Mouse (Mus musculus) fat pad, adult 2 months (tissue): ENCODE data around the gene Ift74.
"Not testable (repeated sequence)": the region's sequence is repeated elsewhere in the genome, so short reads cannot be mapped to it uniquely, and the experiment has no call there.

Experiments used
- DNase-seq: peaks from one replicate; pipeline ENCODE4 v3.0.0-alpha.2; 2011; ENCODE audit warnings: low read depth, low spot score; ENCODE audit errors: extremely low read depth

Gene Ift74

DNA sequence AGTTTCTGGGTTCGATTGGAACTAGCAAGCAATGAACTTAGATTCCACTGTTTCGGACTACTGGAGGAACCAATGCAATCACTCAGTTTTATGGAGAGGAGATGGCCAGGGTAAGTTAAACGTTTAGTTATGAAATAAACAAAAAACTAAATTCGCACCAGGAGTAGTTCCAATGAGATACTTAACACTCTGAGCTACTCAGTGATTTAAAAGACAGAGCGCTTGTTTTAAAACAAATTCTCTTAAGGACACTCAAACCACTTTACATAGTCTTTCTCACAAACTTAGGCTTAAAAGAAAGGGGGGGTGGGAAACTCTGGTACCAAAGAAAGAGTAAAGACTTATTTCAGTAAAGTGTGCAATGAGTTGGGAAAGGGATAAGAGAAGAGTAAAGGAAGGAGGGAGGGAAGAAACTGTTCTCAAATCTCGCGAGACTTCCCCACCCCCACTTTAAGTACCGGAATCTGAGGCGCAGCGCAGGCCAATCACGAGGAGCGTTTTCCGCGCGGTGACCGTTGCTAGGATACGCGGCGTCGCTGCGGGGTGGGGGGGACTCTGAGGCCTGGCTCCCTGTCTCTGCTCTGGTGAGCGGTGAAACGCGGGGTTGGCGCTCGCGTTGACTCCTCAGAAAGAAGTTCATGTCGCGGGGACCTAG, at the start of gene Ift74:
Gene Ift74, plus strand, starts transcription at position 520 of the 655 bp plus-strand sequence.
- DNase-seq = peak; percentile 71

- no peak for DNase-seq
These were observed 41.6 kb upstream of the Ift74 start for GRCm38 (mm10) chr4:94572677-94573076.

GRCm38 (mm10) chr4:94591765-94592381, 22.4 kb upstream of the Ift74 start:
- no peak for DNase-seq

DNA sequence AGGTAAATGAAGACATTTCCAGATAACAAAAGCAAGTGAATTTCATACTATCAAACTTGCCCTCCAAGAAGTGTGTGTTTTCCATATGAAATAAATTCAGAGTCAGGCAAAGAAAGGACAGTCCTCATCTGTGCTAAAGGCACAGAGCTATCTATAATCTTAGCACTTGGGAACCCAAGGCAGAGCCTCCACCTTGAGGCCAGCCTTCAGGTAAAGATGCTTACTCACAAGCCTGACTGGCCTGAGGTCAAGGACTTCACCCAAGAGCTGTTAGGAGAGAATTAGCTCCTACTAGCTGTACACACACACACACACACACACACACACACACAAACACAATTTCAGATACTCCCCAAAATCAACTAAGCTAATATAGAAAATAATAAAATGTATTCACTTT, 21.6 kb upstream of the Ift74 start:
- no peak for DNase-seq

- DNase-seq = no peak
These were observed 12.9 kb upstream of the Ift74 start for GRCm38 (mm10) chr4:94601395-94601794.

DNA sequence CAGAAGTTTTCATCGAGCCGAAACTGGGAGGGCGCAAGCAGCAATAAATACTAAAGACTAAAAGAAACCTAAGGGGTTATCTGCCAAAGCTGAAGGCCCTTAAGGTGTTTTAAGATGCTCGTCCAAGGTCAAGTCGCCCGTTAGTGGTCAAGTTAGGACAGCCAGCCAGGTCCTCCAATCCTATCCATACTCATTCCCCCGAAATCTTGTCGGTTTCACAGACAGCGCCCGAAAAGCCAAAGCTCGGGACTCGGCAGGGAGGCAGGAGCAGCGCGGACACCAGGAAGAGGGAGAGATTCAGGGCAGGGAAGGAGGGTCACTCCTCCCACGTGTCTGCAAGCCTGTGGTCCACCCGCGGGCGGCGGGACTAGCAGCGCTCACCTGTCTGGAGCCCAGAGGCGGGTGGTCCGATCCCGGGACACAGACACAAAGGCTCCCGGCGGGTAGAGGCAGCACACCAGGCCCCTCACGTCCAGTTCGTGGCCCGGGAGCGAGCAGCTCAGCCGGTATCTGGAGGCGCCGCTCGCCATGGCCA, 11.7 kb upstream of the Ift74 start:
- DNase-seq = no peak

- DNase-seq = no peak
These were observed 11.2 kb upstream of the Ift74 start, which contains the start of gene Plaa for GRCm38 (mm10) chr4:94603031-94603629. Gene Plaa, minus strand, starts transcription at chr4:94603244.

GRCm38 (mm10) chr4:94604452-94605019, 9.8 kb upstream of the Ift74 start:
- DNase-seq = no peak

GRCm38 (mm10) chr4:94605591-94605990, 8.7 kb upstream of the Ift74 start:
- no peak for DNase-seq

- no peak for DNase-seq
These were observed 4.0 kb upstream of the Ift74 start for GRCm38 (mm10) chr4:94610339-94610738.

- no peak for DNase-seq
These were observed 326 bp downstream of the Ift74 start for GRCm38 (mm10) chr4:94614627-94615006.

GRCm38 (mm10) chr4:94620077-94620476, 5.8 kb downstream of the Ift74 start:
- no peak for DNase-seq

- DNase-seq = no peak
These were observed 28.9 kb downstream of the Ift74 start for GRCm38 (mm10) chr4:94643141-94643540.

DNA sequence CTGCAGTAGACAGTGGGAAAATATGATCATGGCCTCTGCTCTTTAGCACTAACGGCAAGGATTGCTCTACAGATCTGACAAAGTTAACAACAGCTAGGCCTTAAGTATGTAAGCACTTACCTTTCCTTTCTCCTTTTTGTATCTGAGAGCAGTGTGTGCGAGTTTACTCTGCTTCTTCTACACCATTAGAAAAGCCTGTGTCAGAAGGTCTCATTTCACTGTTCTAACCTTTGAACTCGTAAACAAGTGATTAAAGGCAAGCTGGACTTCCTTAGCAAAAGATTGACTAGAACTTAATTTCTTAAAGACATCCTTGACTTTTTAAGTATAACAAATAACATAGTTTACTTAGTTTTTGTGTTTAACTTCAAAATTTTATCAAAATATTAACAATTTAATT, 35.6 kb downstream of the Ift74 start, which contains the start of gene Lrrc19:
Gene Lrrc19, minus strand, starts transcription at position 225 of the 400 bp plus-strand sequence.
- no peak for DNase-seq

DNA sequence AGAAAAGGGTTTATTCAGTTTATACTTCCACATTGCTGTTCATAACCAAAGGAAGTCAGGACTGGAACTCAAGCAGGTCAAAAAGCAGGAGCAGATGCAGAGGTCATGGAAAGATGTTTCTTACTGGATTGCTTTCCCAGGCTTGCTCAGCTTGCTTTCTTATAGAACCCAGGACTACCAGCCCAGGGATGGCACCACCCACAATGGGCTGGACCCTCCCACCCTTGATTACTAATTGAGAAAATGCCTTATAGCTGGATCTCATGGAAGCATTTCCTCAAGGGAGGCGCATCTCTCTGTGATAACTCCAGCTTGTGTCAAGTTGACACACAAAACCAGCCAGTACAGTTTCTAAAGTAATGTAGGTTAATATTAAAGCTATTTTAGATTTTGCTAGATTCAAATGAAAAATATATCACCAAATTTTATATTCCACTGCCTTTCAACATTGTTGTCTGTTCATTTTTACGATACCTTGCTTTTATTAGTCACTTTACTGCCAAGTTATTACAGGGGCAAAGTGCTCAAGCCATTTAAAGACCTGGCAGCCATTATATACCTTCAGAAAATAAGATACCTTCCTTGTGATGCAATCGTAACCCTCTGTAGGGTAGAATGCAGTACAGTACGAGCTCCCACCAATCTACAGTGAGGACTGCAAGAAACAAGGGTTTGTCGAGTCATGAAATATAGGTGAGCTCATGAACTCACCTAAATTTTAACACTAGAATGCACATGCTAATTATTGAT, 36.3 kb downstream of the Ift74 start:
- DNase-seq = not testable (repeated sequence)

DNA sequence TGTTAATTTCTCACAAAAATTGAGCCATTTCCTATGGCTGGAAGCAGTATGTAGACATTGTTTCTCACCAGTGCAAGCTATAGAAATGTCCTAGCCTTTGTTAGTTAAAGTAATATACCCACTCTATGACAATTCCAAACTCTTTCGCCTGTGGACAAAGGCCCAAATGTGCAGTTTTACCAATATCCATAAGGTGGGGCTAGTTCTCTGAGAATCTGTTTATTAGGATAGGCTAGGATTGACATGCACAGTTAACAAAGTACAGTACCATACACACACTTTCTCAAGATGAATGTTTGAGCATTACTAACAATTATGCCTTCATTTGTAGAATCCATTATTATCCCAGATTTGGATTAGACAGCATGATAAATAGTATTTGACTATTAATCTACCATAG, 55.4 kb downstream of the Ift74 start:
- no peak for DNase-seq

DNA sequence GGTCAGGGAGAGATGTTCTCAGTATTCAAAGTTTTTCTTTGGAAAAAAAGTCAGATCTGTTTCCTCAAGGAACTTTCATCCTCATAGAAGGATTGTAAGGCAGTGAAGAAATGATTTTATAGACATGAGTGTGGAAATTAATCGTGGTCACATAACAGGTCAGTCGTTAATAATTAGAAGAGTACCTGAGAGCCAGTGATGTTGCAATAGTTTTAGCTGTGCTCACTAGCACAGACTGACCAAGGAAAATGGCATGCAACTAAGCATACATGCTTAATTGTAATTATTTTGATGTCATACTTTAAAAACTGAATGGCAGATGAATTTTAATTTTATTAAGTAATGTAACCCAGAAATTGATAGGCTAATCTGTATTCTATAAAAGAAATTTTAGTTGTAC, 66.4 kb downstream of the Ift74 start:
- no peak for DNase-seq

GRCm38 (mm10) chr4:94681181-94681580, 66.9 kb downstream of the Ift74 start:
- DNase-seq = no peak

DNA sequence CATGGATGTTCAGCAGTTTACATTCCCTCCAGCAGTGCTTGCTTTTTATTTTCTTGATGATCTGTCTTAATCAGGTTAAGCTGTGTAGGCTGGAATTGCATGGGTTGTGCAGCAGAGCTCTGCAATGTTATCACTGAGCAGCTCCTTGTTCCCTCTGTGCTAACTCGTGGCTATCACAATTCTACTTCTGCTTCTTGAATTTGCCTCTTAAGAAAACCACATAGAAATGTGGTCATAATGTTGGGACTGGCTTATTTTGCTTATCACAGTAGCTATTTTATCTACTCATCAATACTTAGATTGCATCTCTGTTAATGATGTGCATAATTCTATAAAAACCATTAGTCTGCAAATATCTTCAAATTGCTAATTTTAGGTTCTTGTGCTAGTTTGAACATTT, 67.7 kb downstream of the Ift74 start:
- DNase-seq = no peak

DNA sequence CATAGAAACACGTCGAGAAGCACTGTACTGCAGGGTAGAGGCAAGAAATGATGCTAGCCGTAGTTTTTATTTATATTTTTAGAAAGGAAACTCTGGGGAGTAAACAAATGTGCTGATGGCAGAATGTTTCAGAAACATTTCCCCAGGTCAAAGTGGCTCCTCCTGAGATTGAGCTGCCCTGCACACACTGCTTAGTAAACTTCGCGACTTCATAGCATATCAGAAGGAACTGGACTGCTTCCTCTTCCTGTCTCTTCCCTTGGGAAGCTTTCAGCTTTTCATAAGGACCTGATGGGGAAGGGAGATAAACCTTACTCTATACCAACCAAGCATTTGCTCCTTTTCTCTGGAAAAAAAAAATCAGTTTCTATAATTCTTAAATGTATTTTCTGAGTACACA, 69.0 kb downstream of the Ift74 start:
- DNase-seq = no peak

DNA sequence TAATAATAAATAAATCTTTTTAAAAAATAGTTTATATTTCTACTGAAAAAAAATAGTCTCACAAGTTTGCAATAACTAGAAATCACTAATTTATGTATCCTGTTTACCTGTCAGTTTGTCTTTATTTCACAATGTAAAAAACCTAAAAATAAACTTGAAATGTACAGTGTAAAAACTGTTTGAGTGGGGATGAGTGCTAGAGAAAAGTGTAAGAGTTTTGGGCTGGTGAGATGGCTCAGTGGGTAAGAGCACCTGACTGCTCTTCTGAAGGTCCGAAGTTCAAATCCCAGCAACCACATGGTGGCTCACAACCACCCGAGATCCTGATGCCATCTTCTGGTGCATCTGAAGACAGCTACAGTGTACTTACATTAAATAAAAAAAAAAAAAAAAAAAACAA, 75.5 kb downstream of the Ift74 start:
- DNase-seq = not testable (repeated sequence)
